Mouse (Mus musculus) urinary bladder, postnatal 14 days (tissue): ENCODE measurements around the gene Slc12a9.

ENCODE experiments used
- DNase-seq: peaks from one replicate; pipeline ENCODE4 v3.0.0; 2021; ENCODE audit warnings: low spot score

Slc12a9 gene

DNA sequence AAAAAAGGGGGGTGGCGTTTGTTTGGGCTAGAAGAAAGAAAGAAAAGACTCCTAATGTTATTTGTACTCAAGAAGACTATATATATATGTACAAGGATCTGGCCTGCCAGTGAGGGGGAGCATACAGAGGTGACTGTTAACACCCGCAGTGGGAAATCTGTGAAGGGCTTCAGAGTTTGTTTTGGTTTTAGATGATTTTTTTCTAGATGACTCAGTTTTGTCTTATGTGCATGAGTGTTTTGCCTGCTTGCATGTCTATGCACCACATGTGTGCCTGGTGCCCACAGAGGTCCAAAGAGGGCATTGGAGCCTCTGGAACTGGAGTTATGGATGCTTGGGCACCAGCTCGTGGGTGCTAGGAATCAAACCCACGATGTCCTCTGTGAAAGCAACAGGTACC is 13.6 kb upstream of the Slc12a9 start:
- DNase-seq: no peak

DNA sequence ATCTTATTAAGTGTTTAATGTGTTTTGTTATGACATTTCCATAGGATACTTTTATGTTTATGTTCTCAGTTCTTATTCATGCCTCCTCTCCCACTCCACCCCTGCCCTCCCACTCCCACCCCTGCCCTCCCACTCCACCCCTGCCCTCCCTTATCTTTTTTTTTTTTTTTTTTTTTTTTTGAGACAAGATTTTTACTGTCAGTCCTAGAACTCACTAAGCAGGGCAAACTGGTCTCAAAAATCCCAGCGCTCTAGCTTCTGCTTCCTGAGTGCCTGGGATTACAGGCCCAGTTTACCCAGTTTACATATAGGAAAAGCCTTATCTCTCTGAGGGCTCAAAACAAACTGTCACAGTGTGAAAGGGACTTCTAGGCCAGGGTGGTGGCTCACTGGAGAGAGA is 13.0 kb upstream of the Slc12a9 start:
- no peak for DNase-seq

DNA sequence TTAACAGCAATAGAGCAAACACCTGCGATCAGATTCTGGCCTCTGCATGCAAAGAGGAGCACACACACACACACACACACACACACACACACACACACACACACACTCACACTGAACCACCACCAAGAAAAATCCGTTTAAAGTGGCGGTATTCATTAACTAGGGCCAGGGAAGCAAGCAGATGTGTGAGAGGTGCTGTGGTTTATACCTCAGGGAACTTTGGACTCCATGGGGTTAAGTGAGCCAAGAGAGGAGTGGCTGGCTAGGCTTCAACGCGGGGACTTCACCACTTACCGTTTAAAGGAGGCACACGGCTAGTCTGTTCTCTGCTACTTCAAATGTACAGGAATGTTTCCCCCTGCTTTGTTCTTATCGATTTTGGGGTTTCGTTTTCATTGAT is 12.4 kb upstream of the Slc12a9 start:
- no peak for DNase-seq

DNA sequence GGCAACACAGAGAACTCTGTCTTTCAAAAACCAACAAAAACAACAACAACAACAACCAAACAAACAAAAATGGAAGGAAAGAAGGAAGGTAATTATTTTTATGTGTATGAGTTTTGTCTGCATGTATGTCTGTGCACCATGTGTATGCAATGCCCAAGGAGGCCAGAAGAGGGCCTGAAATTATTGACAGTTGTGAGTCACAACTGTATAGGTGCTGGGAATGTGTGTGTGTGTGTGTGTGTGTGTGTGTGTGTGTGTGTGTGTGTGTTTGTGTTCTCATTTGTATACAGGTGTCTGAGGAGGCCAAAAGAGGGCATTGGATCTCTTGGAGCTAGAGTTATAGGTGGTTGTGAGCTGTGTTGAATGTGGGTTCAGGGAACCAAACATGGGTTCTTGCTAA is 10.5 kb upstream of the Slc12a9 start:
- DNase-seq: no peak

DNA sequence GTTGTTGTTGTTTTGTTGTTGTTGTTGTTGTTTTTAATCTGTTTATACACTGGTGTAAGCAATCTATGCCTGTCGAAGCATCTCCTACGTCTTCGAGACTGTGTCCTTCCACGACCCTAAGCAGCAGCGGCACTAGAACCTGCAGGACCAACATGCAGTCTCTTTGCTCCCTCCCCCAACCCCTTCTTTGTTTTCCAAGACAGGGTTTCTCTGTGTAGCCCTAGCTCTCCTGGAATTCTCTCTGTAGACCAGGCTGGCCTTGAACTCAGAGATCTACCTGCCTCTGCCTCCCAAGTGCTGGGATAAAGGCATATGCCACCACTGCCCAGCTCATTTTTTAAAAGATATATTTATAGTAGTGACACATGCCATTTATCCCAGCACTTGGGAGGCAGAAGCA is 10.0 kb upstream of the Slc12a9 start:
- DNase-seq: no peak

DNA sequence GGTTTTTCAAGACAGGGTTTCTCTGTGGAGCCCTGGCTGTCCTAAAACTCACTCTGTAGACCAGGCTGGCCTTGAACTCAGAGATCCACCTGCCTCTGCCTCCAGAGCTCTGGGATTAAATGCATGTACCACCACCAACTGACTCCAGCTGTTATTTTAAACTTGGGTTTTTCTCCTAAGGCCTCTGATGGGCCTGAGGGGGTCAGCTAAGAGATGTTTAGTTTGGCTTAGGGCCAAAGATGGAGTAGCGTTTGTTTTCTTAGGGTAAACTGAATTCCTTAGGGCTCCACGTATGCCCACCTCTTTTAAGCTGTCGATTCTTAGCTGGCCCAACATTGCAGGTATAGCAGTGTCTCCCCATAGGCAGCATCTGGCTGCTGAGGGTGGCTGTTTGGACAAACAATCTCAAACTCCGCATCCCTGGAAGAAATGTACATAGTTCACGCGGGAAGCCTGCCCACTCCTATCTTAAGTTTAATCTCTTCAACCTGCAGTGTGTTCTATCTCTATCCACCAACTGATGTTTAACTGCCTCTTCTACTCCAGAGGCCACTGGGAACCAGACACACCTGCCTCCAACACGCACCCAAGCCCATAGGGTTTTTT is 9.1 kb upstream of the Slc12a9 start:
- DNase-seq: no peak

DNA sequence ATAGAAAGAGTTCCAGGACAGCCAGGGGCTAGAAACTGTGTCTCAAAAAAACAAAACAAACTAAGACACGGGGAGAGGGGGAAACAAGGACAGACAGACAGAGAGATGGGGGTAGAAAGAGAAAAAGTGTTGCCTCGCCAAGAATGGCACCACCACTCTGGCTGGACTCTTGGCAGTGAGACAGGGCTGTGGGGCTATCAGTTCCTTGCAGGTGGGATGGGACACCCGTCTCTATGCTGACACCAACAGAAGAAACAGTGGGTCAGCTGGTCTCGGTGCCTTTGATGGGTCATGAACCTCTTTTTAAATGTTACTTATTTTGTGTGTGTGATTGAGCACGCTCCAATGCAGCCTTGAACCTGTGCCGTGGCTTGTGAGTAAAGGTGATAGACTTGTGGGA is 6.8 kb upstream of the Slc12a9 start:
- DNase-seq: no peak

DNA sequence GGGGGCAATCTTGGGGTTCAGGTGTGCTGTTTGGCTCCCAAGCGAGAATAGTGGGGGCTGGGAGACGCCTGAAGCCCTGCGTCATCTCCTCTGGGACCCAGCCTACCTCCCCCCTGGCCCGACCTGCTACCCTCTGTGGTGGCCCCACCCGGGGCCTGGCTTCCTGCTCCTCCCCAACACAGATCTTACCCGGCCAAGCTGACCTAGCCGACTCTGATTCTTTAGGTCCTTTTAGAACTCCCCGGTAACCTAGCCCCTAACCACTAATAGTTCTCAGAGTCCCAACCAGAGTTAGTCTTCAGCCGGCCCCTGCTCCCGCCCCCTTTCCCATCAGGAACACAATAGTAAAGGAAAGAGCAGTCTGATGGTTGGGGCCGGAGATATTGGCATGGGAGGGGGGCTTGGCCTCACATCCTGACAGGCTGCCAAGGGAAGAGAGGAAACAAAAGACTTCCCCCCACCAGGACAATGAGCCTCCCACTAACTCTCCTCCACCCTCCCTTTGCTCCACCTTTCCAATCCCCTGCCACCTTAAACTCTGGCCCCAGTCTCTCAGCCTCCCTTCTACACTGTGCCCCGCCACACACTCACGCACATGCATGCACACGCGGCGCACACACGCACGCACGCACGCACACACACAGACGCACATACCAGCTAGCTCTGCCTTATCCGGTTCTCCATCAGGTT is 6.0 kb upstream of the Slc12a9 start:
- peak; percentile 35 for DNase-seq

DNA sequence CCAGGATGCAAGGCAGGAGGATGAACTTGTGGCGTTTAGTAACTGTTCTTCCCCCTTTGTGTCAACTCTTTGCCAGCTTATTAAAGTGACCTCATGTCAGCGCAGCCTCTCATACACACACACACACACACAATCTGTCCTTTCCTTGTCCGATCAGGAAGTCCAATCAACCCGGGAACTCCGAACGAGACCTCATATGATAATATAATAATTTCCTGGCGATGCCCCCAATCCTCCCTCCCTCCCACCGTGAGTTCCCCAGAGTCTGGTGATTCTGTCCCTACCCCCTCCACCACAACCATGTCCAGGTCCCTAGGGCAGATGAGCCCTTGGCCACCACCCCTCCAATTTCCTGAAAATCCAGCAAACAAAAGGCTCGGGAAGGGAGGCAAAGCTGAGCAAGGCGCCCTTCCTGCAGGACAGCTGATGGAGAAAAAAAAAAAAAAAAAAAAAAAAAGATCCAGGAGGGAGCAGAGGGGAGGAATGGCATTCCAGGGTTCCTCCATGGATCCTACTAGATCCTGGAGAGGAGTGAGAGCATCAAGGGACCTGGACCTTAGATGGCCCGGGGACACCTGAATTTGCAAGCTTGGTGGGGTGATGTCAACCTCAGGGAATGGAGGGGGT is 5.4 kb upstream of the Slc12a9 start:
- peak; percentile 31 for DNase-seq

DNA sequence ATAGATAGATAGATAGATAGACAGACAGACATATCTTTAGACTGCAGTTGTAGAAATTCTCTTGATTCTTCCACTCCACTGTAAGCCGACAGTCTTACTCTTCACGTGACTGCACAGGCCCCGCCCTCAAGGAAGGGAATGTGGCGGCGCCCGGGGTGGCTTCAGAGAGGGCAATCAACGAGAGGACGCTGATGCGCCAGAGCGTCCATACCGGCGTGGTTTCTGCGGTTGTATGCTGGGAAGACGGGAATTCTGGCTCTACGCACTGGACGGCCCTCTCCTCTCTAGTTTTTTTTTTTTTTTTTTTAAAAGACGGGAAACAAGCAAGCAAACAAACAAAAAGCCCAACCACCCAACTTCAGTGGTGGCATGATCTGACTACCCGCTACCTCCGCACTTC is 4.9 kb upstream of the Slc12a9 start:
- DNase-seq: peak; percentile 93

DNA sequence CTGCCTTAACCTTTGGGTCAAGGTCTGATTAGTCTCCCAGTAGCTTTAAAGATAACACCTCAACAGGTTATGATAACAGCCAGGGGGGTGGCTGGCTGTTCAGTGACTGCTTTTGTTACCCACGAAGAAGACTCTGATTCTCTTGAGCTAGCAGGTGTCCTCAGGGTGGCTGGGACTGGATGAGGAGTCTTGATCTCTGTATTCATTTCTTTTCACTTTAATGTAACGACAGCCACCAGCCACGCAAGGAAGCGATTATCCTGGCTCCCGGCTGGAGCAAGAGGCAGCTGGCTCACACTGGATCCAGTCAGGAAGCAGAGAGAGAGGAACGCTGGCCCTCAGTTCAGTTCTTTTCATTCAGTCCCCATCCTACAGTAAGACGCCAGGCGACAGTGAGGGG is 3.8 kb upstream of the Slc12a9 start:
- no peak for DNase-seq

DNA sequence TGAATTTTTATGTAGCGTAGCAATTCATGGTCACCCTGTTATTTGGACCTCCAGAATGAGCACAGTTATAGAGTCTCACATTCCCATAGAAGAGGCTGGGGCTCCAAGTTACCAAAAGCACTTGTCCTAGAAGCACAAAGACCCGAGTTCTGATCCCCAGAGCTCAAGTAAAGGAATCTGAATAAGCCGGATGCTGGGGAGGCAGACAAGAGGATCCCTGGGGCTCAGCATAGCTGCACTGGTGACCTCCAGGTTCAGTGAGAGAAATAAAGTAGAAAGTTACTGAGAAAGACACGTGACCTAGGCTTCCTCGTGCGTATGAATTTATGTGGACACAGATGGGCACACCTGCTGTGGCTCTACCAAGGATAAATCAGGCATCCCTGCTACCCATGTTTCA is 1.7 kb upstream of the Slc12a9 start:
- DNase-seq: no peak

DNA sequence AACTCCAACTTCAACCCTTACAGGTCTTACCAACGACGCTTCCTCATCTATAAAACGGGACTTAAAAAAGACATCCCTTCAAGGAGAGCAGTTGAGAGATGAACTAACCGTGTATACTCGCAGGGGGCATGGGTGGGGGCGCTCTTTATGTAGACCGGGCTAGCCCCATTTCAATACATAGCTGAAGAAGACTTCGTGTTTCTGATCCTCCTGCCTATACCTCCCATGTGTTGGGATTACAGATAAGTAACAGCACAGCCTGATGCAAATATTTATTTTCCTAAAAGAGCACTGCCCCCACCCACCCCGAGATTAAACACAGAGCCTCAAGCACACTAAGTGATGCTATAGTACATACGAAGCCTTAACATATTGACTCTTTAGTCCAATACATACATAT is 920 bp upstream of the Slc12a9 start:
- DNase-seq: no peak

DNA sequence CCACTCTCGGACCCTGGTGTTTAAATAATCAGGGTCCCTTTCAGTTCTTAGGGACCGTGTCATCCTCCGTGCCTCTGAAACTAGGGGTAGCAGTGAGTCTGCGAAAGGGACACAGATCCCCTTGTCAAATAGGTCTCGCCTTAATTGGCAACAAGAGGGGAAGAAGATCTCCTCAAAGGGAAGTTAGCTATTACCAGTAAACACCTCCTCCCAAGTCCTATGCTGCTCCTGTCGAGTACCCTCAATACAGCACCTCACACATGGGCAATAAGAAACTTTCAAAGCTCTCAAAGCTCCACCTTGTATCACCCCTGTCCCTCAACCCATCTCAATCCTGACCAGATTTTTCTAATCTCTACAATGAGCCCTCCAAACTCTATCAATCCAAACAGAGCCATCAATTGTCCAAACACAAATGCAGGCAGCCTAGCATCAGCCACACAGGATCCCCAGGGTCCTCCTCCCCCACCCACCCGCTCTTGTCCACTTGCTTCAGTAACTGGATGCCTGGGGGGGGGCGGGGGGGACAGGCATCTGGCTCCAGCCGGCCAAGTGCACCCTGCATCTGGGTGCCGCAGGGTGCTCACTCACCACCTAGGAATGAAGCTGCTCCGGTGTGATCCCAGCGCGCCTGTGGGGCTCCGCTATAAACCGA is 413 bp downstream of the Slc12a9 start:
- DNase-seq: no peak

DNA sequence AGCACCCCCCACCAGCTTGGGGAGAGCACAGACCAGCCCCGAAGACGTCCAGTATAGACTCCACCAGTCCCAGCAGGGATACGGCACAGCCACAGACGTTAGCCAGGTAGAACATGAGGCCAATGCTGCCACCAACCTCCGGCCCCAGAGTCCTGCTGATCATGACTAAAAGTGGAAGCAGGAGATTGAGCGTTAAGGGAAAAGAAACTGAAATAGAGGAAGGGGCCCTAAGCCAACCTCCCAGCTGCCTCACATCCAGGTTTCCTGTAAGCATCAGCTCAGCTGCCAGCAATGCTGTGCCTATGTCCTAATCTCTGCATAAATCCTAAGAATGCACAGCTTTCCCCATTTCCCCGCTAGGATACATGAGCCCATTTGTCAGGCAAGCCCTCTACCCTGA is 2.5 kb downstream of the Slc12a9 start:
- DNase-seq: no peak

DNA sequence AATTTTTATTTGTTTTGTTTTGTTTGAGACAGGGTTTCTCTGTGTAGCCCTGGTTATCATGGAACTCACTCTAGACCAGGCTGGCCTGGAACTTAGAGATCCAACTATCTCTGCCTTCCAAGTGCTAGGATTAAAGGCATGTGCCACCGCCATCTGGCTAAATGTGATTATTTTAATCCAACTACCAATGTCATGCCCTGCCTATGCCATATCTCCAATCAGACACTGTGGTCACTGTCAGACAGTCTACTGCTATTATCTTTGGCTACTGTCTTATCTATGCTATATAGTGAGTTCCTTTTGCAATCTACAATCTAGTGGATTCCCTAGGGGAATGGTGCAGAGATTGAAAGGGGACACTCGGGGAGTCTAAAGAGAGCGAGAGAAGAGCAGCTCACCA is 12.4 kb downstream of the Slc12a9 start:
- no peak for DNase-seq

DNA sequence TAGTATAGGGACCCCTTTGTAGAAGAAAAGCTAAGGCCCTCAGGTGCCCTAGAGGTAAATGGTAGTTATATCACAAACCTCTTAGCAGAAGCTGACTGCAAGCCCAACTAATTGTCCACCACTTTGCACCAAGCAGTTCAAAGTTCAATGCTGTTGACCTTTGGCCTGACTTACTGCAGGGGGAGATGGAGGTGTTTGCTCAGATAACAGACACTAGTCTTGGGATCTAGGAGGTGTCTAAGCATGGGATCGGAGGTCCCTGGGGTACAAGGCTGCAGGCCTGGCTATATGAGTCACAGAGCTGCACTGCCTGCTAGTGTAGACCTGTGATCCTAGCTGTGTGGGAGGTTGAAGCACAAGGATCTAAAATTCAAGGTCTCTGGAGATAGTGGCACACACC is 14.8 kb downstream of the Slc12a9 start:
- no peak for DNase-seq

DNA sequence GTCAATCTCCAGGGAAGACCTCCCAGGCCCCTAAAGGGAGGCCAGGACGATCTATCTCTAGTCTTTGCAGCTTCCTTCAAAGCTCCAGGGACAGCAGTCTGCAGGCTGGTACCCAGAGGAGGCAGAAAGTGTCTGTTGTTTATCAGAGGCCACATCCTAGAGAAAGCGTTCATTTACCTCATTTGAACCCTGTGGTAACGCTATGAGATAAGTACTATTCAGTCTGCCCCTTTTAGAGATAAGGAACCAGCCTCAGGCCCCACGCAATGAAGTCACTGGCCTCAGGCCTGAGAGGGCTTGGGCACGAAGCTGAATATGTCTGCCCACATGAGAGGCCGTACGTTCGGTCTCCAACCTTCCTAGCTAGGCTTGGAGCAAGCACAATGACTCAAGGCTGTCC is 16.0 kb downstream of the Slc12a9 start:
- no peak for DNase-seq

DNA sequence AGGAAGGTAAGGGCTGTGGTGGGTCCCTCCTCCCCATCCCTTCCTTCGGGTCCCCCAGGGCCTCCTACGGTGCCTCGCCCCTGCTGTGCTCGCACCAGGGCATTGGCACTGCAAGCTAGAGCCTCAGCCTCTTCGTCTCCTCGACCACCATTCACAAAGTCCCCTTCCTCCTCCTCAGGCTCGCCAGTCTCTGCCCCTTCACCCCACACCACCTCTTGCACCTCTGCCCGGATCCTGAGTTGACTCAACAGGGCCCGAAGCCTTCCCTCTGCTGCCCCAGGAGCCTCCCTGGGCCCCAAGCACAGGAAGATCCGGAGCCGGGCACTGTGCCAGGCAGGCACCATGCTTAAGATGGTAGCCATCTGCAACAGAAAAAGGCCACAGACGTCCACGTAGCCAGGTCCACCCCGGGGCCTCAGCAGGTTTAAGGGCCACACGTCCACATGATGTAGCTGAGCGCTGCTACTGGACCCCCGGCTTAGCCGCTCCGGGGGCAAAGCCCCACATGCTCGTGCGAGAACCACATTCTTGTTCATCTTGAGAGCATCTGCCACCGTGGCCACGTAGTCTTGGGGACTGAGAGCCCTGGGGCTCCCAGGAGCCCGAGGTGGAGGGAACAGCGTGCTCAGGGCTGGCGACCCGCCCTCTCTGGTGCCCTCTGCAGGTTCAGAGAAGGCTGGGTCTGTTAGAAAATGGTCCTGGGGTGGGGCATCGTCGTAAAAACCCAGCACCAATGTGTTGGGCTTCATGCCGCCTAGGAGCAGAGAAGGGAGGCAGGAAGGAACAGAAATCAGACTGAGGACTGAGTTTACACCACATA is 18.1 kb downstream of the Slc12a9 start:
- DNase-seq: peak; percentile 55

DNA sequence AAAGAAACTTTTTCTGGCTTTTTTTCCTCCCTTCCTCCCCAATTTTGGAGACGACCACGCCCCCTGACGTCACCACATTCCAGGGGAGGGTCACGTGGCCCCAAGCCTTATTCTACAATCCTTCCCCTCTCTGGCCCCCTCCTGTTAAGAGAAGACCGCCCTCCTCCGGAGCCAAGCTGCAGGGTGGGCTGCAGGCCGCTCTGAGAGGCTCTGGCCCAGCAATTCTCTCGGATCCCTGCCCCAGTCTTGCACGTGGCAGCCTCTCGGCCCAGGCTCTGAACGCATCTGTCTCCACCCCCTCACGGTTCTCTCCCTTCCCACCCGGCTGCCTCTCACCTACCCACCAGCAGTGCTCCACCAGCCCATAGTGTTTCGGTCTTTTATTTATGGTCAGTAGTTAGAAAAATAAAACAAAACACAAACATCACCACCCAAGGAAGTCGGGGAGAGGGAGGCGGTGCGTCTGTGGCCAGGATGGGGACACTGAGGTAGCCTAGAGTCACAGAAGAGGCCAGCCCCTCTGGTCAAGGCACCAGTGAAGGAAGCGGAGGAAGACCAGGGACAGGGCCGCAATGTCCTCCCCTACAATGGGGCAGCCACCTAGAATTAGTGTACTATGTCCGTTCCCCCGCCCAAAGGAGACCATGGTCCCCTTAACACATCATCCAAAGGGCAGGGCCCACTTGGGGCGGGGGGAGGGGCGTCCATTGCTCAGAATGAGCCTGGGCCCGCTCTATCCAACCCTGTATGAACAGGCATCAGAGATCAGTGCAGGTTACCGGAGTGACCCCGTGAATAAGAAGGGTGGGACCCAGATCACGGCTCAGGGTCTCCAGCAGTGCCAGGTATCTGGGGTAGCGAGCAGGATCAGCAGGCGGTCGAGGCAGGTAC is 19.0 kb downstream of the Slc12a9 start, which contains the start of gene Trip6:
Gene Trip6, minus strand, starts transcription at position 212 of the 891 bp plus-strand sequence.
- DNase-seq: peak; percentile 93
